Mouse (Mus musculus) G1E (cell line): ENCODE measurements around the gene Pigs.

Experiments used
- CTCF ChIP-seq: IDR thresholded peaks from 2 replicates; pipeline ENCODE4 v1.5.1; 2012; ENCODE audit warnings: low read depth, low read length, inconsistent platforms, mixed read lengths
- GATA1 ChIP-seq: IDR thresholded peaks from 2 replicates; pipeline ENCODE4 v1.6.1; 2012; ENCODE audit warnings: borderline replicate concordance, low read length, inconsistent platforms, mixed read lengths
- GATA2 ChIP-seq: IDR thresholded peaks from 2 replicates; pipeline ENCODE4 v1.6.1; 2012; ENCODE audit warnings: low read depth, low read length, inconsistent platforms, borderline replicate concordance

DNA sequence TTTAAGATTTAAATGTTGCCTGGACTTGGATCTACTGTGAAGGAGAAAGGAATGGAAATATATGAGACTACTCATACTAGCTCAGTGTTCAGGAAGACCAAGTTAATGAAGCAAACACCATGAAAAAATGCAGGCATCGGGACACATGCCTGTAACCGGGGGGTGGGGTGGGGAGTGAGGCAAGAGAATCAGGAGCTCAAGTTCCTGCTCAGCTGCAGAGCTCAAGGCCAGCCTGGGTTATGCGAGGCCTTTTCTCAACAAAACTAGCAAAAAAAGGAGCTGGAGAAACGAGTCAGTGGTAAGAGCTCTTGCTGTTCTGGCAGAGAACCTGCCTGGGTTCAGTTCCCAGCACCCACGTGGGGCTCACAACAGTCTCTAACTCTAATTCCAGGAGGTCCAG, 5.8 kb downstream of the Pigs start:
- TF ChIP-seq CTCF (no peak), GATA2 (no peak), GATA1 (no peak)
